Mouse (Mus musculus) small intestine, adult 2 months (tissue): Measurements from ENCODE around the gene Hoxa3.

Experiments
- CTCF ChIP-seq: fragments of 200-500 bp; IDR thresholded peaks from 2 replicates; pipeline ENCODE4 v1.5.1; 2012; ENCODE audit warnings: low read depth, mild to moderate bottlenecking, control low read depth, inconsistent platforms, low read length, moderate library complexity, mixed read lengths; ENCODE audit not compliant: insufficient replicate concordance, insufficient read length; ENCODE audit errors: extremely low read depth
- POLR2A ChIP-seq: fragments of 200-500 bp; IDR thresholded peaks from 2 replicates; pipeline ENCODE4 v1.6.1; 2012; ENCODE audit warnings: low read depth, mild to moderate bottlenecking, control low read depth, inconsistent platforms, low read length, moderate library complexity

GRCm38 (mm10) chr6:52227470-52228222 is 14.5 kb upstream of the Hoxa3 start:
- no peak for TF ChIP-seq POLR2A
- no peak for TF ChIP-seq CTCF
